Mouse (Mus musculus) left cerebral cortex, postnatal 10 days (tissue): ENCODE data around the gene Atp5j. TPM values are rescaled to one million over a fixed set of nuclear protein-coding genes. Genes with fewer than 3 reads are reported as not detected.

ENCODE experiments used
- DNase-seq, 2 experiments: peaks; one replicate each; pipeline ENCODE4 v3.0.0; 2021 to 2022; ENCODE audit warnings: low spot score in 2 of 2, mixed read lengths in 1 of 2; ENCODE audit errors: extremely low spot score in 1 of 2
- intact Hi-C: fragments of 180-260 bp; cut with DNase I; formaldehyde crosslinking; loops from one replicate; pipeline ENCODE4 v1.15.1; 2025
- total RNA-seq, 2 experiments: library from RNA; stranded (reverse); gene quantifications; 2 replicates each; pipeline ENCODE4 v1.2.3; 2021

Atp5j gene
- 100 to 1,000 TPM; 329 to 330 TPM for total RNA-seq

- DNase-seq: peak; percentile 73 to 93
- intact Hi-C loops: no loop called here
These were observed at the start of gene Atp5j for GRCm38 (mm10) chr16:84835441-84835822. TSS of gene Atp5j (minus strand) at chr16:84835625.

DNA sequence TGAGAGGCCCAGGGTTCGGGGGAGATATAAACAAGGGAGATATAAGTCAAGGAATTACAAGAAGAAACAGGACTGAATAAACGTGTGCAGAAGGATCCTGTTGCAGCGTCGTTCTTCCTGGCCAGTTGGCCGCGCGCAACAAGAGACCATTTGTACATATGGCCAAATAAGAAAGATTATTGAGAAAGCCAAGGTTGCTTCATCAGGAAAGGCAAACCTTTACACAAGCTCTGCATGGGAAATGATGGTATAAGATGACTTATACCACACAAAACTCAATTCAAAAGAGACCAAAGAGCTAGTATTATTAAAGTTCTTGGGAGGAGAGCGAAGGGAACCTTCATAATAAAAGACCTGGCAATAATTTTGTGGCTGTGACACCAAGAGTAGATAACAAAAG is 49.1 kb upstream of the Atp5j start:
- no peak for DNase-seq
- intact Hi-C loops: no loop called here

DNA sequence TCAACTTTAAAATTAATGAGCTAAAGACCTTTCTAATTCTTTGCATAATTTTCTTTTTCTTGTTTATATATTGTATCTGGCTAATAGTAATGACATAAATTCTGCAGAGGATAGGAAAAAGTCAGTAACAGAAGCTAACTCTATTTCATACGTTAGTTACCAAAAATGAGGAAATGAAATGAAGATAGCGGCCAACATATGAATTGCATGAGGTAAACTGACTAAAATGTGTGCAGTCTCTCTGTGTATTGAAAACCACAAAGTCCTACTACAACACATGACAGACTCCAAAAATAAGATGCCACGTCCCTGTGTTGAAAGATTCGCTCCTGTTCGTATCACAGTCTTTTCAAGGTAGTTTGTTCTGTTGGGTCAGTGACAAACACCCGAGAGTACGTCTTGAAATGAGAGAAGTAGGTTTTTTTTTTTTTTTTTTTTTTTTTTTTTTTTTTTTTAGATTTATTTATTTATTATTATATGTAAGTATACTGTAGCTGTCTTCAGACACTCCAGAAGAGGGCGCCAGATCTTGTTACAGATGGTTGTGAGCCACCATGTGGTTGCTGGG is 46.4 kb upstream of the Atp5j start:
- intact Hi-C loops: no loop called here
- DNase-seq: no peak

DNA sequence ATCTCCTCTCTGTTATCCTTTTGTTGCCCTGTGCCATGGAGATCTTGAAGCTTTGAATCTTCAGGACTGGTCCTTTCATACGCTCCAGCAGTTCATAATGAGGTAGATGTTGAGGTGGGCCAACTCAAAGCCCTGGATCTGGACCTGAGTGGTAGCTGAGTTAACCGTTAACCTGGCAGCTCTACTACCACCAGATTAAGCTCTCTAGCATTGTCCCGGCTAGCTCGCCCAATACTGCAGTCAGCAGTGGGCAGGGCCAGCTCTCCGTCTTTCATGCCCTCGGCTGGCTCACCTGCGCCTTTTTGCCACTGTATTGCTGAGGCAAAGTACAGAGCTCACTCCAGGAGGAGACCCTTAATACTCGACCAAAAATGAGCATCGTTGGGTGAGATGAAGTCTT is 45.7 kb upstream of the Atp5j start:
- DNase-seq: no peak
- intact Hi-C loops: no loop called here

DNA sequence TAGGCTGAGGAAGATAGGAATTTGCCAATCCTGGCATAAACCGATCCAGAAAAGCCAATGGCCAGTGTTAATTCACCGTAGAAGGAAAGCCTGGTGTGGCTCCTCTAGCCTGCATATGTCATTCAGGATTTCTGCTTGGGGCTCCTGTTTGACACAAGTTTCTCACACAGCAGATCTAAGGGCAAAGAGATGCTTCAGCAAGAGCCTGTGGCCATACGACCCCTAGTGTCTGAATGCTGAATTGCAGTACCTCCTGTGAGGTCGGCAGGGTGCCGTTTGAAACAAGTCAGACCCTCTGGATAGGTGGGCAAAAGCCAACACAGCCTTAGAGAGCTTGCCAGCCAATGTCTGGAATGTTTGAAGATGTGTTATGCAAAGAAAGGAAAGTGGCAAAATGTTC is 43.7 kb upstream of the Atp5j start:
- intact Hi-C loops: no loop called here
- DNase-seq: peak; percentile 53 to 63

DNA sequence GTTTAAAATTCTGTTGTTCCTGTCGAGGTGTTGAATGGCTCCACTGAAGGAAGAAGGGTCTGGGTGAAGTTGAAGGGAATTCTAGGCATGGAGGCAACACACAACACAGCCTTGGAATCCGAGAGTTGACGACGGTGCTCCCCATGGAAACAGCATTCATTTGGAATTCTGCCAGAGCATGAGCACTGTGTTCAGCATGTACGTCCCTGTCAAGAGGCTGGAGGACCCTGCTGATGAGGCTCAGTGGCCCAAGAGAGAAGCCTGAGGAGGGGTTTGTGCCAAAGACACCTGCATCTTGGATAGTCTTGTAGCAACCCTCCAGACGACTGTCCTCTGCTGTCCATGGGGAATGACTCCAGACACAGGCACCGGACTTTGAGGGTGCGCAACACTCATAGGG is 40.7 kb upstream of the Atp5j start:
- DNase-seq: peak; percentile 13 to 32
- intact Hi-C loops: no loop called here

- peak in 1 of 2 experiments; percentile 8 for DNase-seq
- intact Hi-C loops: no loop called here
These were observed 40.3 kb upstream of the Atp5j start for GRCm38 (mm10) chr16:84875718-84876035.

DNA sequence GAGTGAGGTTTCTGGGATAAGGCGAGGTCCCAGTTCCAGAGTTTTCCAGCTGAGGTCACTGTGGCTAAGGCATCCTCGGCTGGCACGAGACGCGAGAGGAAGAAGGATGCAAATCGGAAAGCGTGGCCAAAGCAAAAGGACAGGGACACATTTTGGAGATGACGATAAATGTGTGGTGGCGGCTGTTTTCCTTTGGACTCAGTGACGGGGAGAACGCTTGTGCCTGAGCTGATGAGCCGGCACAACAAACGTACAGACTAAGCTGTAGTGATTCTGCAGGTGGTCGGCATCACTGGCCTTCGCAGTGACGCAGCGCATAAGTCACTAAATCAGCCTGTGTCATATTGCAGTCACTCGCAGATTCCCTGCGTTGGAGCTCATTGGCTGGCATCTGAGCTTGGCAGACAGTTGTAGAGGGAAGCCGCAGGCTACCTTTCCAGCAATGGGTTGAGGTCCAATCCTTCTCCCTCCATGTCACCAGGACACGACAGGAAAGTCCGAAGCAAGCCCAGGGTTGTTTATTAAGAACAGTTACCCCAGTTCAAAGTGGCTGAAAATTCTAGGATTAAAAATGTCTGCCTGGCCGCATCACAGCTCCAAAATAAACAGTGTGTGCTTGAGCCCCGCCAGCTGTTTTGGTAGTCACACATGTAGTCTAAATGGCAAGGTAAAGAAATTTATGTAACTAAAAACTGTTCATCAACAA is 39.7 kb upstream of the Atp5j start:
- intact Hi-C loops: no loop called here

GRCm38 (mm10) chr16:84873805-84874204 is 38.4 kb upstream of the Atp5j start:
- intact Hi-C loops: loop anchor here (5.0 kb wide), 1 partner anchor 803 kb away; no protein-coding TSS in a partner anchor

More for the DNA sequence above, 39.7 kb upstream of the Atp5j start:
- peak; percentile 16 to 36 for DNase-seq

DNA sequence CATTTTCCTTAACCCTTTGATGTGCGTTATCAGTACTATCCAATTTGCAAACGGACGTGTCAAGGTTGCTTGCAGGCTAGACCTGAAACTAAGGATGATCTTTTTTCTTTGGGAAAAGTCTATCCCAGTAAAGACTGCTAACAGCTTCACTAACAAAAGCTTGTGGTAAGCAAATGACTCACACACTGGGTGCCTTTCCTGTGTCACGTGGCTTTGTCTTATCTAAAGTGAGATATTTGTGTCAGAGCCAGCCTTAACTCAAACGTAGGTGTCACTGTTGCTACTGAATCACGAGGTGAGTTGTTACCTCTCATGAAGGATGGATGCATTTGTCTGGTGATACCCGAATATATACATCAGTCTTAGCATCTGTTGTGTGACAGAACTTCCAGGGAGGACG is 29.2 kb upstream of the Atp5j start:
- intact Hi-C loops: no loop called here
- no peak for DNase-seq

More at GRCm38 (mm10) chr16:84873805-84874204, 38.4 kb upstream of the Atp5j start:
- no peak for DNase-seq

DNA sequence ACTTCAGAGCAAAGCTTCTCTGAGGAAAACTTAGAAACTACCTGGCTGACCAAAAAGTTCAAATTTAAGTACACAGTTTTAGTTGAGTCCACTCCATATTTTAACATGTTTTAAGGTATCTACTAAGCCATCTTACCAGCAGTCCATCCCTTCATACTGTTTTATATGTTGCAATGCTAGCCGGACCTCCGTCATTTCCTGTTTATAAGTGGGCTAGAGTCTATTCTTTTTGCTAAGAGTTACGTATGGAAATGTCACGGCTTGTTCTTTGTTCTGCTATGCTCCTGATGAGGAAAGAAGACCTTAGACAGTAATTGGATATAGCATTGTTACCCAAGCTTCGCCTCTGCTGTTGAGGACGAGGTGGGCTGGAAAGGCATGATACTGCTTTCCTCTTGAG is 18.1 kb upstream of the Atp5j start:
- DNase-seq: no peak
- intact Hi-C loops: no loop called here

GRCm38 (mm10) chr16:84838576-84838975 is 3.2 kb upstream of the Atp5j start:
- intact Hi-C loops: no loop called here
- DNase-seq: no peak

- DNase-seq: peak; percentile 23 to 51
- intact Hi-C loops: no loop called here
These were observed 658 bp upstream of the Atp5j start for GRCm38 (mm10) chr16:84835823-84836743.

GRCm38 (mm10) chr16:84834745-84835440 is 532 bp downstream of the Atp5j start, which contains the start of gene Gabpa:
TSS of gene Gabpa (plus strand) at chr16:84834925.
- peak; percentile 91 to 96 for DNase-seq
- intact Hi-C loops: loop anchor here (5.0 kb wide), 1 partner anchor 98 kb away; the partner anchor contains the start of gene Mrpl39

GRCm38 (mm10) chr16:84834344-84834743 is 1.1 kb downstream of the Atp5j start:
- DNase-seq: no peak
- intact Hi-C loops: loop anchor here (5.0 kb wide), 1 partner anchor 97 kb away; the partner anchor contains the start of gene Mrpl39

GRCm38 (mm10) chr16:84832736-84833135 is 2.7 kb downstream of the Atp5j start:
- DNase-seq: no peak
- intact Hi-C loops: loop anchor here (5.0 kb wide), 1 partner anchor 95 kb away; the partner anchor contains the start of gene Mrpl39

DNA sequence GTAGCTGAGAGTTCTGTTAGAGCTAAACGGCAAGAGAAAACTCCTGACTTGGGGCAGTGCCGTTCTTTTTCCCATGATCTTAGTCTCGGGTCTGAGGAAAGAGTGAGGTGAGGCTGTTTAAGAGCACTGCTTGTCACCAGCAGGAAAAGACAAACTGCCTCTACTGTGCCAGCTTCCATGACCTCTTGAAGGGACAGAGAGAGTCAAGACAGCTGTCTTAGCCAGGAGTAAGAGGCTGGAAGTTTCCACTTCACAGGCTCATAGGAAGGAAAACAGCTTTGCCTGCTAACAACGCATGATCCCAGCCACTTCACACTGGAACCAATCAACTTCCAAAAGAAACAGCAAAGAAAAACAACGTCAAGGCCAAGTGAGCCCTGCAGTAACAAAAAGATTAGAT is 3.7 kb downstream of the Atp5j start:
- intact Hi-C loops: loop anchor here (5.0 kb wide), 1 partner anchor 94 kb away; the partner anchor contains the start of gene Mrpl39
- no peak for DNase-seq

DNA sequence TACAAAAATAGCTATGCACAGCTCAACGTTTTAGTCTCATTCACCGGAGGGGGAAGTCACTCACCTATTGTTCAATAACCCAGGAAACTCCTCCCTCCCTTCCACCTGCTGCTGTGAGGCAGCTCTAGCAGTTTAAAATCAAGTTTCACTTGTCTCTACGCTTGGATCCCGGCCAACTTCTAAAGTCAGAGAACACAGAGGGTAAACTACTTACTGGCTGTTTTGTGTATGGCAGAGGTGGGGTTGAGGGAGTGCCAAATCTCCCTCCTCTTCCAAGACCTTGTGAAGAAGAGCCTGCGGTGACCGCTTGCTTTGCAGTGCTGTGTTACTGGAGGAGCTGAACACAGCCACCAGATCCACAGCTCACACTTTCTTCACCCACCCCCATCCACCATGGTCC is 10.4 kb downstream of the Atp5j start:
- intact Hi-C loops: no loop called here
- peak in 1 of 2 experiments; percentile 76 for DNase-seq

GRCm38 (mm10) chr16:84817423-84817822 is 18.0 kb downstream of the Atp5j start:
- peak in 1 of 2 experiments; percentile 24 for DNase-seq
- intact Hi-C loops: loop anchor here (2.0 to 5.0 kb wide), 2 partner anchors 40 to 83 kb away; partner anchors contain the start of gene Mrpl39
